Mouse (Mus musculus): ENCODE results near the gene Hps1. TPM values are rescaled to one million over a fixed set of nuclear protein-coding genes. Genes with fewer than 3 reads are reported as not detected.

Gene Hps1
- polyA plus RNA-seq, 1 experiment from 2014 or later = 21.1 TPM

GRCm38 (mm10) chr19:42725973-42726350, 53.8 kb downstream of the Hps1 start:
- Histone ChIP-seq H3K27me3 (ENCODE audit: poor library complexity, severe bottlenecking) (peaks cover 13% of the 10 kb centered on the region), H3K36me3 (replicated peaks) (no peaks in the 10 kb centered on the region), H3K9me3 (no peaks in the 10 kb centered on the region), H3K27ac (no peak overlapping the region), H3K4me1 (no peaks in the 10 kb centered on the region), H3K4me3 (no peak overlapping the region)
- DNase-seq (ENCODE audit: extremely low spot score, low spot score) = no peak
- WGBS = 89% methylated on average over 3 of the region's 3 CpGs

DNA sequence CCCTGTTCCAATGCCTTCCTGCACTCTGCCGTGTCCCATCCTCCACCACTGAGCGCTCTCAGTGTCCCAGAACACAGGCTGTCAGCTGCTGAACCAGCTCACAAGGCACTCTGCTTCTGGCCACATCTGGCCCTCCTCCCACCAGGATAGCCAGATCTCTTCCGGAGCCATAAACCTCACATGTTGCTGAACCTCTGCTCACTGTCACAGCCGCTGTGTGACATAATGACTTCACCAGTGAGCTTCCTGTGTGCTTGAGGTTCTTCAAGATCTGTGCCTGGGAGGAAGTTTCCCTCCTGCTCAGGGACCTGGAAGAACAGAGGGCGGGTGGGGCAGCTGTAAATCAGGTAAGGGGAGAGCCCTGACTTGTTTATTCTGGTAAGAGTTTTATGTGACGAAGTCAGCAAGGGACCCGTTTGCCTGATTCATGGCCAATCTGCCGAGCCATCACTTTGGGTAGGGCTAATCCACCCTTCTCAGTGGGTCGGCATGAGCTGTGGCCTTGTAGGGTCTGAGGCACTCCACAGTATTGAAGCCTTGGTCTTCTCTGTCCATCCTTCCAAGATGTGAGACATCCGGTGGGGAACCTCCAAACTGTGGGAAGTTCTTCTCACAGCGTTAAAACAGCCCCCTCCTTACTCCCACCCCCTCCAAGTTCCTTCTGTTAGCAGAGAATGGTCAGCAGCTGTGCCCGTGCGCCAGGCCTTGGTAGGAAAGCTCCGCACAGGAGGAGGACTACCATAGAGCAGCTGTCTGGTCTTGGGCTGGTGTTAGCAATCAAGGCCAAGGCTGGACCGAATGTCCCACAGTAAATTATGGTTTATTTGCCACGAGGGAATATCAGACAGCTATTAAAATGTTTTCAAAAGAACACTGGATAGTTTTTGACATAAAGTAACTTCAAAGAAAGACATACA, 54.5 kb downstream of the Hps1 start:
- Histone ChIP-seq H3K9me3 (no peaks in the 10 kb centered on the region), H3K27ac (no peak overlapping the region), H3K36me3 (replicated peaks) (no peaks in the 10 kb centered on the region), H3K4me3 (no peak overlapping the region), H3K27me3 (ENCODE audit: poor library complexity, severe bottlenecking) (peaks cover 19% of the 10 kb centered on the region), H3K4me1 (peaks cover under 1% of the 10 kb centered on the region; the same call in 1 of the 2 replicates)
- no peak for DNase-seq (ENCODE audit: extremely low spot score, low spot score)
- WGBS = 84% methylated on average over 16 of the region's 16 CpGs

DNA sequence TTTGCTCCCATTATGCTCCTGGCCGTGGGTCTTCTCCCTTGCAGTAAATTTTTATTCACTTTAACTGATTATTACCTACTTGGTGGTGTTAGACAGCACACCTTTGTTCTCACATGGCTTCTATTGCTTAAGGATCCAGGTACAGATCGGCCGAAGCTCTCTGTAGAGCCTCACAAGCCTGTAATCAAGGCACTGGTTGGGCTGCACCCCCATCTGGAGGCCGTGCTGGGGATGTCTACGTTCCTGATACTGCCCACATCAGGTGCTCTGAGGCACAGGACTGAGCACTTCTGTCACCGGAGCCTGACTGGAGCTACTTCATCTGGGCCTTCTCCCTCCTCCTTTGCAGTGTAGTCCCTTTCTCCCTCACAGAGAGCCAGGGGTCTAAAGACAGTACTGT, 56.5 kb downstream of the Hps1 start:
- DNase-seq (ENCODE audit: extremely low spot score, low spot score) = no peak
- H3K9me3 ChIP-seq = no peaks in the 10 kb centered on the region
- H3K4me1 ChIP-seq = peaks cover 16% of the 10 kb centered on the region
- WGBS = 79% methylated on average over 6 of the region's 6 CpGs
- no peak overlapping the region for H3K4me3 ChIP-seq
- no peaks in the 10 kb centered on the region for H3K36me3 ChIP-seq (replicated peaks)
- peaks cover 28% of the 10 kb centered on the region for H3K27me3 ChIP-seq (ENCODE audit: poor library complexity, severe bottlenecking)
- no peak overlapping the region for H3K27ac ChIP-seq

GRCm38 (mm10) chr19:42722500-42722899, 57.3 kb downstream of the Hps1 start:
- WGBS = 83% methylated on average over 2 of the region's 2 CpGs
- DNase-seq (ENCODE audit: extremely low spot score, low spot score) = no peak

GRCm38 (mm10) chr19:42718101-42718500, 61.7 kb downstream of the Hps1 start:
- Histone ChIP-seq H3K27ac (no peak overlapping the region), H3K9me3 (no peaks in the 10 kb centered on the region), H3K36me3 (replicated peaks) (no peaks in the 10 kb centered on the region), H3K4me1 (peaks cover 25% of the 10 kb centered on the region), H3K4me3 (no peak overlapping the region), H3K27me3 (ENCODE audit: poor library complexity, severe bottlenecking) (peaks cover 31% of the 10 kb centered on the region)
- DNase-seq (ENCODE audit: extremely low spot score, low spot score) = no peak
- WGBS = 88% methylated on average over 3 of the region's 3 CpGs

More at GRCm38 (mm10) chr19:42722500-42722899, 57.3 kb downstream of the Hps1 start:
- Histone ChIP-seq H3K4me1 (peaks cover 20% of the 10 kb centered on the region), H3K4me3 (no peak overlapping the region), H3K9me3 (no peaks in the 10 kb centered on the region), H3K27me3 (ENCODE audit: poor library complexity, severe bottlenecking) (peaks cover 32% of the 10 kb centered on the region), H3K27ac (no peak overlapping the region), H3K36me3 (replicated peaks) (no peaks in the 10 kb centered on the region)

DNA sequence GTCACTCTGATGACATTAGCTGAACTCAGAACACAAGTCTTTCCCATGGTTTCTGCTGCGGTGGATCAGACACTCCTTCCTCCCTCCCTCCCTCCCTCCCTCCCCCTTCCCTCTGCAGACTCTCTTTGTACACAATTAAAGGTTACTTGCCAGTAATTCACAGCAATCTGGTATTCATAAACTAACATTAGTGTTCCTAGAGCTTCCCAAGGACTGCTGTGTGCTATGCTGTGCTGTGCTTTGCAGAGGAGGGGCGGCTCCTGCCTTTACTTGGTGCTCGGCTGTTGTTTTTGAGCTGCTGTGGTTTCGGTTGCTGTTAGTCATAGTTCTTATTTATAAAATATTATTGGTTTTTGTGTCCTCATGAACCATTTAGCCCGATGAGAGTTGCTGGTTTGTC, 62.1 kb downstream of the Hps1 start:
- Histone ChIP-seq H3K27me3 (ENCODE audit: poor library complexity, severe bottlenecking) (peaks cover 31% of the 10 kb centered on the region), H3K9me3 (no peaks in the 10 kb centered on the region), H3K4me1 (peaks cover 25% of the 10 kb centered on the region), H3K4me3 (no peak overlapping the region), H3K36me3 (replicated peaks) (no peaks in the 10 kb centered on the region), H3K27ac (no peak overlapping the region)
- no peak for DNase-seq (ENCODE audit: extremely low spot score, low spot score)
- WGBS = 79% methylated on average over 5 of the region's 5 CpGs

- 81% methylated on average over 7 of the region's 7 CpGs for WGBS
- no peak for DNase-seq (ENCODE audit: extremely low spot score, low spot score)
- Histone ChIP-seq H3K4me3 (no peak overlapping the region), H3K4me1 (peaks cover 25% of the 10 kb centered on the region), H3K9me3 (no peaks in the 10 kb centered on the region), H3K36me3 (replicated peaks) (no peaks in the 10 kb centered on the region), H3K27me3 (ENCODE audit: poor library complexity, severe bottlenecking) (peaks cover 31% of the 10 kb centered on the region), H3K27ac (no peak overlapping the region)
These were observed 63.3 kb downstream of the Hps1 start for GRCm38 (mm10) chr19:42716507-42716906.

DNA sequence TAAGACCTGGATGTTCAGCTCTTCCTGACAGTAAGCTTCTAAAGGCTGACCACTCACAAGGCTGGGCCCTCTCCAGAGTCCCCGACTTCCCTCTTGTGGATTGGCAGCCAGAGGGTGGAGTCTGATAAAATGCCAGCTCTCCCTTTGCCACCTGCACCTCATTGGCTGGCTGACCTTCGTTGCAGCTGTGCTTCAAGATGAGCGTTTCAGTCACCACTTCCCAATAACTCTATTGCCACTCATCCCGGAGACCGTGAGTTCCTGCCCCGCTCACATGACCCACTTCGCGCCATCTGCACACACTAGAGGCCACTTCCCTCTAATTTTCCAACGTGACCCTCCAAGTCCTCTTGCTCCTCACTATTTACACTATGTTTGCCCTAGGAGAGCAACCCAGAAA, 66.0 kb downstream of the Hps1 start:
- Histone ChIP-seq H3K36me3 (replicated peaks) (no peaks in the 10 kb centered on the region), H3K4me3 (no peak overlapping the region), H3K9me3 (no peaks in the 10 kb centered on the region), H3K4me1 (peaks cover 9% of the 10 kb centered on the region; the same call in 1 of the 2 replicates), H3K27ac (no peak overlapping the region), H3K27me3 (ENCODE audit: poor library complexity, severe bottlenecking) (0 out of 2 replicates have a peak, but pooled peaks cover 12% of the 10 kb centered on the region)
- DNase-seq (ENCODE audit: extremely low spot score, low spot score) = no peak
- WGBS = 87% methylated on average over 9 of the region's 9 CpGs

Other genes with a start within 250 kb of the Hps1 start
- 0.12 and 0.31 TPM in 2 replicates for gene Loxl4, start 167.2 kb downstream of the Hps1 start, polyA plus RNA-seq (2016; fragmentation: Nextera tagmentation; extraction: Ambion mirVana)
- 0.29 and 0.63 TPM in 2 replicates for gene Pyroxd2, start 27.2 kb downstream of the Hps1 start, polyA plus RNA-seq (2016; fragmentation: Nextera tagmentation; extraction: Ambion mirVana)

Data from forebrain, embryonic 10.5 days (tissue).